Mouse (Mus musculus) inflammation-experienced regulatory T-cells, adult 6 months (primary cell): Measurements from ENCODE around the gene Dcaf11. TPM values are rescaled to one million over a fixed set of nuclear protein-coding genes. Genes with fewer than 3 reads are reported as not detected.

Experiments
- ATAC-seq: one replicate; pipeline ENCODE4 v1.8.0; 2017
- polyA plus RNA-seq, 3 experiments: library from polyadenylated mRNA; unstranded; fragments of 100-300 nt; shearing (Covaris generic); gene quantifications; one replicate each; pipeline ENCODE4 v1.2.1; 2017

Dcaf11 gene
- polyA plus RNA-seq, 3 experiments from 2014 or later, result 73.9 to 107 (median 81.0) TPM

- no peak for ATAC-seq
These were observed 2.2 kb upstream of the Dcaf11 start for GRCm38 (mm10) chr14:55557587-55557986.

- ATAC-seq, result no peak
These were observed 912 bp upstream of the Dcaf11 start for GRCm38 (mm10) chr14:55558740-55559448.

DNA sequence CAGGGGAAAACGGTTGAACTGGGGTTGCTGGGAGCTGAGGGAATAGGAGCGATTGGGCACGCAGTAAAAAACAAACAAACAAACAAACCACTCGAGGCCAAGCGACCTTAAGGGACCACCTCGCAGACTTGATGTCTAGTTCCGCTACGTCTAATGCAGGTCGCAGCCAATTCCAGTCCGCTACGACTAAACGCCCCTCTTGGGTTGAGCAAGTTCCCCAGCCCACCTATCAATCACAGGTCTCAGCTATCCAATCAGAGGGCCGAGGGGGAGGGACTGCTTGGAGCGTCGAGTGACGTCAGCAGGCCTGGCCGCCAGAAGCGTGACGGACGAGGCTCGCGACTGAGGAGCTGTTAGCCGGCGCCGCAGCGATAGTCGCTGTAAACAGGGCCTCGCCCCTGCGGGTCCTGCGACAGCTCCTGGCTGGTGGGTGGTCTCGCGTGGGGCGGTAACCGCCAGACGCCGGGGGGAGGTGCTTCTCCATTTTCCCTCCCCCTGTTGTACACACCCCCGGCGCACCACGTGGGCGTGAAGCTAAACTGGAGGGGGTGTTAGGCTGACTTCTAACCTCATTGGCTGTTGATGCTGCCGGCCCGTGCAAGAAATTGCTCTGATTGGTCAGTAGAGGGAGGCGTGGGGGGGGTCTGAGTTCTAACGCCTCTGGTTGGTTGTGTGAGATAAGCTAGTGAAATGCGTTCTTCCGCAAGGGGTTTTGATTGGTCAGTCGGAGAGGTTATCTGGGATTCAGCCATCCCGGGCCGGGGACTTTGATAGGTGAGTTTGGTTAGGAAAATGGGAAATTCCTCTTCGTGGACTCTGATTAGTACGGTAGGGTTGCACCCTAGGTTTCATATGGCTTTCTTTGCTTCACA is 632 bp downstream of the Dcaf11 start, which contains the start of gene A730061H03Rik:
Gene A730061H03Rik, minus strand, starts transcription at position 205 of the 872 bp plus-strand sequence.
- peak; percentile 86 for ATAC-seq

GRCm38 (mm10) chr14:55561860-55562259 is 2.1 kb downstream of the Dcaf11 start:
- ATAC-seq, result no peak

GRCm38 (mm10) chr14:55563249-55563648 is 3.4 kb downstream of the Dcaf11 start:
- no peak for ATAC-seq

DNA sequence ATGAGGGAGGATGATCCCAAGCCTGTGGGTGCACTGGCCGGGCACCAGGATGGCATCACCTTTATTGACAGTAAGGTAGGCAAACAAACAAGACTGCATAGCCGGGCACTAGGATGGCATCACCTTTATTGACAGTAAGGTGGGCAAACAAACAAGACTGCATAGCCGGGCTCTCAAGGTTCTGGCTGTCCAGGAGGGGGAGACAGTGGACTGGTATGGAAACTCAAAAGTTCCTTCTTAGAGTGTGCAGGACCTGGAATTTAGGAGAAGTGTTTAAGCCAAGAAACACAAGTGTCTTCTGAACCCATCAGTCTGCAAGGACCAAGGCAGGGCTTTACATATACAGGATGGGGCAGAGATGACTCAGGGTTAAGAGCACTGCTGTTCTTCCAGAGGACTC is 5.9 kb downstream of the Dcaf11 start:
- no peak for ATAC-seq

DNA sequence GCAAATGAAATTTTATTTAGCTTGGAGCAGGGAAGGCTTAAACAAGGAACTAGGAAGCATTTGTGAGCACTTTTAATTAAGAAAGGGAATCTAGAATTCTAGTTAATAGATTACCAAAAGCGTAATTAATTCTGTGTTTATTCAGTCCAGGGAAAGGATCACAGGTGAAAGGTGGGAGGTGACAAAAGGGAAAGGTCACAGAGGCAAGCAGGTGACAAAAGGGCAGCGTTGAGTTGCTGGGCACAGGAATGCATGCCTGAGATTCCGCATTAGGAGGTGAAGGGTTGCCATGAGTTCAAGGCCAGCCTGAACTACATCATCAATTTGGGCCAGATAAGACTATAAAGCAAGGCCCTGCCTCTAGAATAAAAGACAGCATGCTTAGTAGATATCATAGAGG is 7.7 kb downstream of the Dcaf11 start:
- ATAC-seq, result no peak

DNA sequence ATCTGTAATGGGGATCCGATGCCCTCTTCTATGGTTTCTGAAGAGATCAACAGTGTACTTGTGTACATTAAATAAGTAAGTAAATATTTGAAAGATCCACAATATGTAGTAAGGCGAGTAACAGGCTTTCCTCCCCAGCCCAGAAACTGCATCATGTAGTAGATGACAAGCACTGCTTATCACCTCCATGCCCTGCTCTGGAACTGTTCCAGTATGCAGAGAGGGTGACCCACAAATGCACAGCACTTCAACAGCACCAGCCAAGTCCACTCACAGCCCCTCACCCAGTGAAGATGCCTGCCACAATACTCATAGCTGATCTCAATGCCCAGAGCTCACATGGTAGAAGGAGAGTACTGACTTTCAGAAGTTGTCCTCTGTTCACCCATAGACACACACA is 10.8 kb downstream of the Dcaf11 start:
- ATAC-seq, result no peak

DNA sequence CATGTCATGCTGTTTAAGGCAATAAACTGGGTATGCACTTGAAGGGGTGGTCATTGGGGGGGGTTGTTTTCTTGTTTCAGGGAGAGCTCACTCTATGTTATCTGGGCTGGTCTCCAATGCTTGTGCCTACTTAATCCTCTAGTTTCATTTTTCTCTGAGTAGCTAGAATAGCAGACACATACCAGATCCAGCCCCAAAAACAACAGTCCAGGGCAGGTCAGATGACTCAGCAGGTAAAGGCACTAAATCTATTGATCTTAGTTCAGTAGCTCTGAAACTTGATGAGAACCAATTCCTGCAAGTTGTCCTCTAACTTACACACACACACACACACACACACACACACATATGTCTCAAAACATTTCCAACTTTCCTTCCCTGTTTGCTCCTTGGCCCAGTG is 12.0 kb downstream of the Dcaf11 start:
- ATAC-seq, result no peak

DNA sequence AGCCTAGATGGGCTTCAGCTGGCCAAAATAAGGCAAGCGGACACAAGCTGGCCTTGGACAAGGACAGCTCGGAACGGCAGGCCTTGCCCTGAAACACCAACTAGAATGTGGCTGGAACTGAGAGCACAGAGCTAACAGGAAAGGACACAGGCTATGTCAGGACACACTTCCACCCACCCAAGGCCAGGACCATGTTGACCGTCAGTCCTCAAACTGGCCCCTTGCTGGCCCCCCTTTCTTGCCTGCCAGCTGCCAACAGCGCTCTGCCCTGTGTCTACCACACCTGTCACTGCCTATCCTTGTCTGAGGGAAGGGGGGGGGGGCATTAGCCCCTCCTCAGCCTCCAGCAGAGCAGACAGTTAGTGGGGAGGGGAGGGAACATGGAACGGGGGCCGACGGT is 15.5 kb downstream of the Dcaf11 start, which contains the start of gene Fitm1:
Gene Fitm1, plus strand, starts transcription at position 316 of the 400 bp plus-strand sequence.
- ATAC-seq, result no peak

GRCm38 (mm10) chr14:55575711-55576110 is 15.9 kb downstream of the Dcaf11 start:
- ATAC-seq, result no peak

DNA sequence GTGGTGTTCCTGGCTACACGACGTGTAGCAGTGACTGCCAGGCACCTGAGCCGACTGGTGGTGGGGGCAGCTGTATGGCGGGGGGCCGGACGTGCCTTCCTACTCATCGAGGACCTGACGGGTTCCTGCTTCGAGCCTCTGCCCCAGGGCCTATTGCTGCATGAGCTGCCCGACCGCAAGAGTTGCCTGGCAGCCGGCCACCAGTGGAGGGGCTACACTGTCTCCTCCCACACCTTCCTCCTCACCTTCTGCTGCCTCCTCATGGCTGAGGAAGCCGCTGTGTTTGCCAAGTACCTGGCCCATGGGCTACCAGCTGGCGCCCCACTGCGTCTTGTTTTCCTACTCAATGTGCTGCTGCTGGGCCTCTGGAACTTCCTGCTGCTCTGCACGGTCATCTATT is 16.6 kb downstream of the Dcaf11 start:
- ATAC-seq, result no peak

GRCm38 (mm10) chr14:55577871-55578667 is 18.3 kb downstream of the Dcaf11 start, which contains the start of gene Psme1:
Psme1 (plus strand) TSS chr14:55578123.
- ATAC-seq, result peak; percentile 97

- peak; percentile 52 for ATAC-seq
These were observed 19.0 kb downstream of the Dcaf11 start for GRCm38 (mm10) chr14:55578668-55579269.

- no peak for ATAC-seq
These were observed 20.0 kb downstream of the Dcaf11 start for GRCm38 (mm10) chr14:55579511-55580496.

GRCm38 (mm10) chr14:55580731-55581130 is 20.9 kb downstream of the Dcaf11 start:
- ATAC-seq, result no peak

DNA sequence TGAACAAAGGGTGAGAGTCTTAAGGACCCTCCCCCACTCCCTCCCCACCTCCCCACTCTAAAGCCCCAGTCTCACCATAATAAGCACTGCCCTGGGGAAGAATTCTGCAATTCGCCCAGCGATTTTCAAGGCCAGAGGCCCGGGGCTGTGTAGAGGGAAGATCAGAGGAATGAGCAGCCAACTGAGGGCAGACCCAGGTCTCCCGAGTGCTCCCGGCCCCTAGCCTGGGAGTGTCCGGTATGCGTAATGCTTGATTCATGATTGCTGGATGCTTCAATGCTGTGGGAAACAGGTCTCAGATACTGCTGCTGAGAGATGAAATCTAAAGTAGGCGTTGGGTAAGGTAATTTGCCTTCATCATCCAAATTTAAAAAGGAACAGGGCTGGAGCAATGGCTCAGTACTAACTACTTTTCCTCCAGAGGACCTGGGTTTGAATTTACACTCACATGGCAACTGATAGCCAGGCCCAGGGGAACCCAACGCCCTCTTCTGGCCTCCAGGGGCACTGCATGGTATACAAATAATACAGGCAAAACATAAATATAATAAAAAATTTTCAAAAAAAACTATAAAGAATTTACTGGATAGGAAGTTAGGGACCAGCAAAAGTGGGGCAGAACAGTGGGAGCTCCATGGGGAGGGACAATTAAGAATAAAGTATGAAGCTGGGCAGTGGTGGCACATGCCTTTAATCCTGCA is 22.3 kb downstream of the Dcaf11 start:
- ATAC-seq, result no peak

- ATAC-seq, result no peak
These were observed 24.5 kb downstream of the Dcaf11 start for GRCm38 (mm10) chr14:55584303-55584701.

GRCm38 (mm10) chr14:55584702-55585565 is 25.1 kb downstream of the Dcaf11 start, which contains the start of gene Emc9:
Emc9 (minus strand) TSS chr14:55585302.
- peak; percentile 80 for ATAC-seq
